Mouse (Mus musculus) kidney, embryonic 15.5 days (tissue): ENCODE results near the gene Olfr767. TPM values are rescaled to one million over a fixed set of nuclear protein-coding genes. Genes with fewer than 3 reads are reported as not detected.

Experiments
- polyA plus RNA-seq: library from polyadenylated mRNA; unstranded; fragments of >200 nt; fragmentation: Nextera tagmentation; extraction: Ambion mirVana; gene quantifications from 2 replicates; pipeline ENCODE4 v1.2.1, GENCODE M21; 2015

The Olfr767 gene
- polyA plus RNA-seq, 1 experiment from 2014 or later, result not detected

Other genes starting within 250 kb of the Olfr767 start
- gene Gdf11, start 191.2 kb downstream of the Olfr767 start, polyA plus RNA-seq, result 7.2 and 8.7 TPM in 2 replicates
- 671 and 731 TPM in 2 replicates for gene Cd63, start 181.9 kb downstream of the Olfr767 start, polyA plus RNA-seq
- gene Rdh5, start 160.0 kb downstream of the Olfr767 start, polyA plus RNA-seq, result 15.3 and 18.8 TPM in 2 replicates
- gene Bloc1s1, start 158.9 kb downstream of the Olfr767 start, polyA plus RNA-seq, result 220 and 231 TPM in 2 replicates
- 3.6 and 4.2 TPM in 2 replicates for gene Itga7, start 149.1 kb downstream of the Olfr767 start, polyA plus RNA-seq
- gene Mettl7b, start 121.9 kb downstream of the Olfr767 start, polyA plus RNA-seq, result 5.6 and 6.4 TPM in 2 replicates
- not detected in 2 replicates for gene Olfr9, start 93.5 kb downstream of the Olfr767 start, polyA plus RNA-seq
- gene Olfr763, start 72.1 kb downstream of the Olfr767 start, polyA plus RNA-seq, result not detected in 2 replicates
- not detected in 2 replicates for gene Olfr764-ps1, start 43.0 kb downstream of the Olfr767 start, polyA plus RNA-seq
- not detected in 2 replicates for gene Olfr765, start 32.9 kb downstream of the Olfr767 start, polyA plus RNA-seq
- not detected in 2 replicates for gene Olfr766-ps1, start 13.9 kb downstream of the Olfr767 start, polyA plus RNA-seq
- not detected in 2 replicates for gene Olfr768, start 16.5 kb upstream of the Olfr767 start, polyA plus RNA-seq
- not detected in 2 replicates for gene Olfr769, start 35.0 kb upstream of the Olfr767 start, polyA plus RNA-seq
- gene Olfr770, start 56.1 kb upstream of the Olfr767 start, polyA plus RNA-seq, result not detected in 2 replicates
- gene Olfr771, start 81.8 kb upstream of the Olfr767 start, polyA plus RNA-seq, result not detected in 2 replicates
- not detected in 2 replicates for gene Olfr772, start 95.0 kb upstream of the Olfr767 start, polyA plus RNA-seq
- gene Olfr773, start 104.5 kb upstream of the Olfr767 start, polyA plus RNA-seq, result not detected in 2 replicates
- not detected in 2 replicates for gene Olfr774, start 153.3 kb upstream of the Olfr767 start, polyA plus RNA-seq
- not detected in 2 replicates for gene Olfr775, start 165.5 kb upstream of the Olfr767 start, polyA plus RNA-seq
- not detected in 2 replicates for gene Olfr776, start 176.2 kb upstream of the Olfr767 start, polyA plus RNA-seq
- gene Olfr777, start 188.6 kb upstream of the Olfr767 start, polyA plus RNA-seq, result not detected in 2 replicates
- not detected in 2 replicates for gene Olfr780, start 235.2 kb upstream of the Olfr767 start, polyA plus RNA-seq
- gene Olfr781, start 245.9 kb upstream of the Olfr767 start, polyA plus RNA-seq, result not detected in 2 replicates